Mouse (Mus musculus) retina, postnatal 7 days (tissue): ENCODE results near the gene Gm20388.
"Not testable (repeated sequence)": the region's sequence is repeated elsewhere in the genome, so short reads cannot be mapped to it uniquely, and the experiment has no call there.

ENCODE experiments used
- DNase-seq: peaks from one replicate; pipeline ENCODE4 v3.0.0-alpha.2; 2012; ENCODE audit warnings: low read depth, low spot score

The Gm20388 gene

DNA sequence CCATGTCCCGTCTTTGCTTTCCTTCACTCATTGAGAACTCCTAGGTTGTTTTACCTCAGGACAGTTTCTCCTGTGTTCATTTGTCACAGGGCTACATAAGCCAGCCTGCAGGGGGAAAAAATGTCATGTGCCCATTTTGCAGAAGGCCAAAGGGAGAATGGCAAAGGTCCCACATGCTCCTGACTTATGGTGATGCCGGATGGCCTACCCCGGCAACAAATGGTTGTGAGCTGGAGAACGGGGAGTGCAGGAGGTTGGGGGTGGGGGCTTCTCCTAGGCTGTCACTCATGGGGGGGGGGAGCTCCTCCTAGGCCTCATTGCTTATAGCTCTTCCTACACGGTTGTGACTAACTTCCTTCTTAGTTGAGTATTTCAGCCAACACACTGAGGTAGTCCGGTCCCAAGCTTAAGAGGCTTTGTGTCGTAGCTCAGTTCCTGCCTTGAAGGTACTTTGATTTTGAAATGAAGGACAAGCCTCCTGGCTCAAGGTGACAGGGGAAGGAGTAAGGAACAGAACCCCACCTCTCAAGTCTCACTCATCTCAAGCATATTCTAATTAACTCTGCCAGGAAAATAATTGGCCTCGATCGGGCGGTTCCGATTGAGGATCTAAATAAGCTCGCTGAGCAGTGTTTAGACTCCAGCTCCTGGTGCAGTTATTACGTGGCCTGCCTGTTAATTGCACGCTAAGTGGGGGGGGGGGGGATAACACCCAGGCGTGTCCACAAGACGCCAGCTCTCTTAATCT lies 4233.4 kb downstream of the Gm20388 start:
- no peak for DNase-seq

DNA sequence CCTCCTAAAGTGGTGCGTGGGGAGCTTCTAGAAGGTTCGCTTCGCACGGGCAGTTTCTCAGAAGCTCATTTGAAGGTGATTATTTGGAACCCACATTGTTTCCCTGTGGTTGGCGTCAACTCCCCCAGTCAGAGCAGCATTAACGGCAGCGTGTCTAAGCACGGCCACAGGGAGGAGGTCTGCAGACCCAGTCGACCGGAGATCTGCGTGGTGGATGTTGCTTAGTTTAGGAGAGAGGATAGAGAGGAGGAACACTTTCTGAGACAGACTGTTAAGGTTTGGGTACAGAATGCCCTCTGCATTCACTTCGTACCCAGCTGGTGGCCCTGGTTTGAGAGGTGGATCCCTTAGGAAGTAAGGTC lies 4234.0 kb downstream of the Gm20388 start:
- DNase-seq = no peak

DNA sequence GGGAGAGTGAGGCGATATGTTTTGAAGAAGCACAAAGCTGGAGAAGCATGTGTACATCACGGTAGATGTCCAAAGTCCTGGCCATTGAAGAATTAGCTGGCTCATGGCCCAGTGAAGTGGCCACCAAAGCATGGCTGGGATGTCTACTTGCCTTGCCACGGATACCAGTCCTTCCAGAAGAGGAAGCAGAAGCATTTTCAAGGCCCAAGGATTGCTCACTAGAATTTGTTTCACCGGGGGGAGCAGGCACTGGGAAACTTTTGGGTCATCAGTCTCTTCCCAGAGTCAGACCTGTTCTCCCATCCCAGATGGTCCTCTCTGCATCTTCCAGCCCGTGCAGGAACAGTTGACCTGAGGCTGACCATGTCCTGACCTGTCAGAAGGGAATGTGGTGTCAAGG lies 4235.6 kb downstream of the Gm20388 start:
- DNase-seq = no peak

DNA sequence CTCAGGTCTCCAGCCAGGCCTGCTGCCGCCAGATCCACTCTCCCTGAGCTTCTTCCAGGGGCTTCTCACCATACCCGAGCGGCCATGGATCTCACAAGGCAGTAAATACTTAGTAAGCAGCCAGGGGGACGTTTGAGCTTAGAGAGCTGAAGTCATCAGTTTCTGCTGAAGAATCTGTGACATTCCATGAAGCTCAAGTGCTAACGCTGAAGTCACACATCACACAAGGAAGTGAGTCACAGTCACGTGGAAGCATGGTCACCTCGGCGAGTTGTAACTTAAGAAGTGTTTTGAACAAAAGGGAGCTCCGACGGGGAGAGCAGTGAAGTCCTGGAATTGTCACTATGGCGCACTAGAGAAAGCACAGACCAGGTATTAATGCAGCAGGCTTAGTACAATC lies 4239.4 kb downstream of the Gm20388 start:
- no peak for DNase-seq

DNA sequence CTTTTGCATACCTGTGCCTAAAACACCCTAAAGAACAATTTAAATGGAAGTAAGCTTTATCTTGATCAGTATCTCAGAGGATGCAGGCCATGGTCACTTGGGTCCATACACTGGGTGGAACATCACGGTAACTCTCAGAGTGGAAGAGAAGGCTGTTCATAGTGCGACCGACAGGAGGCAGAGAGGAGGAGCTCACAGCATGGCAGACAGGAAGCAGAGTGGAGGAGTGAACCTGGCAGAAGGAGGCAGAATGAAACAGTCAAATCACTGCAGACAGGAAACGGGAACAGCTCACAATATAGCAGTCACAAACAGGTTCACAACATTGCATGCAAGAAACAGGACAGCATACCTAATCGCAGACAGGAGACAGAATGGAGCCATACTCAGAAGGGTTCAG lies 4239.9 kb downstream of the Gm20388 start:
- no peak for DNase-seq

DNA sequence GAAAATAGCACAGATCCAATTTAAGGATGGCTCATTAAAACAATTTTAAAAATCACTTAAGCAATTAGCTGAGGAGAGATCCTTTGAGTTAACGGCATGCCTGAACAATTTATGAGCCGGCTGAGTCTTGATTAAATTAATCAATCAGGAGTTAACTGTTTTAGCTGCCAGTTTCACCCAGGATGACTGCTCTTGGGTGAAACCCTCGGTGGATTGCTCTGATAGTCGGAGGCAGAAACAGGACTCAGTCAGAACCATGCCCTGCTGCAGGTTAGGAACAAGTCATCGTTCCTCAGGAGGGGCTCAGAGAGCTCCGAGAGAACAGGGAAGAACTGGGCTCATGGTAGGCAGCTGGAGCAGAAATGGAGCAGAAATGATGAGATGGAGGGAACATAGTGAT lies 4241.2 kb downstream of the Gm20388 start:
- DNase-seq = no peak

DNA sequence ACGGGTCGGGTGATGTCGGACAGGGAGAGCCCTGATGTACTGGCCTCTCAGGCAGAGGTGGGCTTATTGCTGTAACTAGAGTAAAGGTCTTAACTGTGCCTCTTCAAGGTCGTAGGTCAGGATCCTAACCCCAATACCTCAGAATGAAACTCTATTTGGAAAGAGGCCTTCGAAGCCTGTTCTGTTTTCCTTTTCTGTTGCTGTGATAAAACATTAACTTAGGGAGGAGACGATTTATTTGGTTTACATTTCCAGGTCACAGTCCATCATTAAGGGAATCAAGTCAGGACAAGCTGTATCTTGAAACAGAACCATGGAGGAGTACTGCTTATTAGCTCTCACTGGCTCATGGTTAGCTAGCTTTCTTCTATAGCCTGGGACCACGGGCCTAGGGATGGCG lies 4242.1 kb downstream of the Gm20388 start:
- DNase-seq = no peak

DNA sequence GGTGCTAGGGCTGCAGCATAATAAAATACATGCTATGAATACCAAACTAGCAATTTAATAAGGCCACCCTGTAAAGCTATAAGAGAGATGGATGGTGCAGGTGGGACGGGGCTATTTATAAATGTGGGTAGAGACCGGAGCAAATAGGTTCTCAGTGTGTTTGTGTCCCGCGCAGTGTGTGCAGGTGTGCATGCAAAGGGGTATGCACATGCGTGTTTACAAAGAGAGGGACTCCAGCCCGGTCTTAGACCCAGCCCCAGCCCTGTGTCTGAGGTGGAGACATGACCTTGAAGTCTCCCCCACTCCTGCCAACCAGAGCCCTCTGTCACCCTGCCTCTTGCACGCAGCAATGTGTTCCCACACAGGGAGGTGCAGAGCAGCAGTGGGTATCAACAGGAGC lies 4245.7 kb downstream of the Gm20388 start:
- DNase-seq = no peak

DNA sequence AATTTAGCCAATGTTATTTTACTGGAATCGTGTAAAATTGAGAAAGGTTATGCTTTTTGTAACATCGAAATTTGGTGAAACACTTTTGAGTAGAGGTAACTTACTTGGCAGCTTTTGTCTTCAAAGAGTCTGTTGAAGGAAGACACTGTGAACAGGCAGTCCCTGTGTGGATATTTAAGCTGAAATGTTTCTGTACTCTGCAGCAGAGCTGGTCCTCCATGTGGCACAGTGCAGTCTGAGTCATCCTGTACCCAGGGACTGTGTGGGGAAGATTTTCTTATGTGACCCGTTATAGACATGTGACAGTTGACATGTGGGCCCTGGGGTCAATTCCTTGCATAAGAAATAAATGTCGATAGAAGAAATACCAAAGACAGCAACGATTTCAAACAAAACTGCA lies 4251.0 kb downstream of the Gm20388 start:
- no peak for DNase-seq

DNA sequence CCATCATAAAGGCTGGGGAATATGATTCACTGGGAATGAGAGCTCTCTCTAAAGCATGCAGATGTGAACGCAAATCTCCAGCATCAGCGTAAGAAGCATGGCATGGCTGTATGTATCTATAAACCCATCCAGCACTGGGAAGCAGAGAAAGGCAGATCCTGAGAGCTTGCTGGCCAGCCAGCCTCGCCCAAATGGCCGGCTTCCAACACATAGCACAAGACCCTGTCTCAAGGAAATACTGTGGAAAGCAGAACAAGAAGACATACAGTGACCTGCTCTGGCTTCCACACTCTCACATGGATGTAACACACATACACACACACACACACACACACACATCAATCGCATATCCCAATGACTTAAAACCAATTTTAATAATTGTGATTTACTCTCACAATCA lies 4252.6 kb downstream of the Gm20388 start:
- DNase-seq = no peak

DNA sequence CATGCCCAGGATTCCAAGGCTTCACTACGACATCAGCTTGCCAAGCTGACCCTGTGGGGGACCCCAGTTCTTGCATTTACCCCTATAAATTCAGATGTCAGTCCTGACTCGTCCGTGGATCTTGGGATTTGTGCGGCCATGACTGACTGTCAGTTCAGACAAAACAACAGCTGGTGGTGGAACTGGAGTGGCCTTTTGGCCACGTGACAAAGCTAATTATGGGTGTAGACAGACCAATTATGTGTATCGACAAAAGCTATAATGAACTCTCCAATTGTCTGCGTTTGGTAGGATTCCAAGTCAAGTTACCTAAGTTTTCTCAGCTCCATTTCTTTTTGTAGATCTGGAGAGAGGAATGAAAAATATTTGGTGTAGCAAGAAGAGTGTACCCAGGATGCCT lies 4259.1 kb downstream of the Gm20388 start:
- DNase-seq = no peak

DNA sequence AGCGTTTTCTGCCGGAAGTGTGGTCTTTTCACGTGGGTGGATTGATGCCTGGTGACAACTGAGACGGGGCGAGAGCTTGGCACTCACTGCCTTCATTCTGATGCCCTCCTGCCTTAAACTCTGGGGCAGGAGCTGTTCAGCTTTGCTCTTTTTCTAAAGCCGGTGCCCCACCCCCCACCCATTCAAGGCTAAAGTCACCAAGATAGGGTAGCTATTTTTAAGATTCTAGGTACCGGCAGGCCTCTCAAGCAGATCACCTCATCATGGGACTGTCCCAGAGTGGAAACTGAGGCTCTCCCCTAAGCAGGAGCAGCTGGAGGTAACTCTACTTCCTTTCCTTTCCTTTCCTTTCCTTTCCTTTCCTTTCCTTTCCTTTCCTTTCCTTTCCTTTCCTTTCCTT lies 4260.0 kb downstream of the Gm20388 start:
- no peak for DNase-seq

DNA sequence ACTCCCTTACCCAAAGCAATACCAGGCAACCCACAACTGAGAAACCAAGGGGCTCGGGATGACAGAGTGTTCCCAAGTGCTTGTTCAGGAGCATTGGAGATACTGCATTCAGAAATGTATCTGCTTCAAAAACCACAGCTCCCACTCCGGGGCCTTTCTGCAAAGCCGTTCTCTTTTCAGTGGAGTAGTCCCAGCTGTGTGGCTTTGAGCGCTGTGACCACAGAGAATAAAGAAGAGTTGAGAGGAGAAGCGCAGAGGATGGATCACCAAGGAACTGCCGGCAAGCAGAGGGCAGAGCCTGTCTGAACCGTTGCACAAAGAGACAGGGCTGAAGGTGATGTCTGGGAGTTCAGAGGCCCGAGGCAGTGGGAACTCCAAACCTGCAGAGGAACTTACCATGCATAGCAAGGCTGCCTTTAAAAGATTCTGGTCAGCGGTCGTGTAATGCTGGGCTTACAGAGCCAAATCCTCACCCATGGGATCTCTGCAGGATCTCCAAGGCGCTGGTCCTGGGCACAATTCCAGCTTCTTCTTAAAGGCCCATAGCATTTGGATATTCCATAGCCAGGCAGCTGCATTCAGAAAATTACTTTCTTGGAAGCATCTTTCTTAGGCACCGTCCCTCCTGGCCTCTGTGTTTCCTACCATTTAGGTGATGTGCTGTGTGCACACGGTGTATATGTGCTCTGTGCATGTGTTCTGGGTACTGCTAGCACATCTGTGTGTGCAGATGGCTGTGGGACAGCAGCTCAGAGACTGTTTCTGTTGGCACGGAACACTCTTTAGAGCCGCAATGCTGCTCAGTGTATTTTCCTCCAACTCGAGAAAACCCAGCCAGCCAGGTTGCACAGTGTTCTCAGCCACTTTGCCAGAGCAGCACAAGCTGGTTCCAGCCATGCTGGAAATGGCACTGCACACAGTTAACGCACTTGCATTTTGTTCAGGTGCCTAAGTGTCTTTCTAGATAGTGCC lies 4261.2 kb downstream of the Gm20388 start:
- DNase-seq = peak; percentile 33

DNA sequence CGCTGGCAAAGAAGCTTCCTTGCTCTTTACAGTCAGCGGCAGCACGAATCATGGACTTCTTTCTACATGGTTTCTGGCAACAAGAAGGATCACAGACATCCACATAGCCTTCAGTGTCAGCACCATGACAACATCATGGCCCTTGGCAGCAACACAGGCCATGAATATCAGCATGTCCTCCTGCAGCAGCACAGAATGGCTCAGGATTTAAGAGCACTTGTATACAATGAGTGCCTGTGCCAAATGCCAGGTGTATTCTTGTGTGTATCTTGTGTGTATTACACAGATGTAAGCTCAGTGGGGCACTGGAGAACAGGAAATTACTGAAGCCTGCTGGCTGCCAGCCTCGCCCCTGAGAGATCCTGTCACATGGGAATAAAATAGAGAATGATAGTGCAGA lies 4263.0 kb downstream of the Gm20388 start:
- no peak for DNase-seq

DNA sequence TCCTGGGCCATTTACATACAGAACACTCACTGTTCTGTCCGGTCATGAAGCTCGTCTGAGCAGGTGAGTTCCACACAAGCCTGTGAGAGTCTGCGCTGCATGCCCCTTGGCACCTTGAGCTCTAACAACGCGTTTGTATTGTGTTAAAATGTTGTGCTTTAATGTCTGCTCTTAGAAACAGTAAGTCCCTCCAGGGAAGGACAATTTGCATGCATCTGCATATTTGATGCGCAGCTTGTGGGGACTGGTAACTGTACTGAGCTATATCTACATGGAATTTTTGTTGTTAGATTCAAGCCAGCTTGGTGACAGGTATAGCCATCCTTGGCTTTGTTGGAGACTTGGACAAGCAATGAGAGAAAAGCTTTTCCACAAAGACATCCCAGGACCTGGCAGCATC lies 4265.5 kb downstream of the Gm20388 start:
- DNase-seq = no peak

DNA sequence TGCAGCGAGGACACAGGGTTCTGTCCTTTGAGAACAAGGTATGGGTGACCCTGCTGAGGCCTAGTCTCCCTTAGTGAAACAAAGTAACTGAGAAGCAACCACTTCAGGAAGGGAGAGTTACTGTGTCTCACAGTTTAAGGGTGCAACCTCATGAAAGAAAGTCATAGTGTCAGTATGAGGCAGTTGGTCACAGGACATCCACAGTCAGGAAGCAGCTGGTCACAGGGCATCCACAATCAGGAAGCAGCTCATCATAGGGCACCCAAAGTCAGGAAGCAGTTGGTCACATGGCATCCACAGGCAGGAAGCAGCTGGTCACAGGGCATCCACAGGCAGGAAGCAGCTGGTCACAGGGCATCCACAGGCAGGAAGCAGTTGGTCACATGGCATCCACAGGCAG lies 4266.5 kb downstream of the Gm20388 start:
- DNase-seq = not testable (repeated sequence)

DNA sequence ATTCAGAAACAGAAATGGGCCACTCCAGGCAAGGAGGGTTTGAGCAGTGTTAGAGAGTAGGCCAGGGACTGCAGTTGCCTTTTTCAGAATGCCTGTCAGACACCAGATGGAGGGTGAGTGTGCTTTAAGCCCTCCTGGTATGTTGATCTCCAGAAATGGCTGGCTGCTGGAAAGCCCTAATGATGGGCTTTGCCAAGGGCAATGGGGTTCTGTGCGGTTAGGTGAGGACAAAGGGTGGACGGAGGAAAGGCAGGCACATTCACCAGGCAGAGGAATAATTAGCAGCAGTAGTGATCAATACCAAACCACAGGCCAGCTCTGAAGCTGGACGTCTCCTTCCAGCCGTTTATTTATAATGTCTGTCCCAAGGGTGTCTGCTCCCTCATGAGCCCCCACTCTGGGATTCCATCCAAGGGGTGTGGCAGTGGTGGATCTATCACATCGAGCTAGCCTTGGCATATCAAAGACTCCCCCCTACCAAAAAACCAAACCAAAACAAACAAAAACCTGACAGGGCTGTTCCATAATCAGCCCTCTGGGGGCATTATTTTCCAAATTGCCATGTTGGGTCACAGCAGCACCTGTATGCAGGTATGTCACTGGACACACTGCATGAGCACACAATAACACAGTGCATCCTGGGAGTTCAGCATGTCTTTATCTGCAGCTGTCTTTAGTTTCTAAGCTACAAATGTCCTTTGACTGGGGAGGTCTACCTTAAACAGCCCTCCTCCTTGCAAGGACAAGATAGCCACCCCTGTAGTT lies 4270.2 kb downstream of the Gm20388 start:
- DNase-seq = no peak

DNA sequence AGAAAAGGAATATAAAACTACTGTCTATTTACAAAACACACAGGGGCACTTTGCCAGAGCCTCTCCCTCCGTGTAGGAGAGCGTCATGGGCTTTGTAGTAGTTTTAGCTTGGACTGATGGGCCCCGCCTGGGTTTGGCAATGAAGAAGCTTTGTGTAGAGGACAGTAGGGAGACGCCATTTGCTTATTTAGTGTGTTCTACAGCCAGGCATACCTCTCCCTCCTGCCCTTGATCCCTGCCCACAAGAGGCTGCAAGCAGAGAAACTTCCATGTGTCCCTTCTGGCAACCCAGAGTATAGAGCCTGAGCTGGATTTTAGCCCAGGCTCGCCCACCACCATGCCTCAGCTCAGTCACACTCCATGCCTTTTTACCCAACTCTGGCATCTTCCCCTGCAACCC lies 4271.1 kb downstream of the Gm20388 start:
- DNase-seq = no peak

DNA sequence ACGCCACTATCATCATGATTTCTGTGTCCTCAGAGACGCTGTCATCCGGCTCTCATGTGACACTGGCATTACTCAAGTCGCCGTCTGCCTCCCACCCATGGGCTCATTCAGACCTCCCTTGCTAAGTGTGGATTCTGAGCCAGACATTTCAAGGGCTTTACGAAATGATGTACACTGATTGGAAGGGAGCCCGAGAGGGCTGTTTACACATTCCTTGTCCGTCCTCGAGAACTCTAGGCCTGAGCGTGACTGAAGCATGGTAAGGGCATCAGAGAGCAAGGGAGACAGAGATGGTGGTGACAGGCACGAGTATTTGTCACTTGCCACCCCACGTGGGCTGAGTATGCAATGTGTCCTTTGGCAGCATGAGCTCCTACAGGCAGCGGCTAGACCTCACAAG lies 4271.6 kb downstream of the Gm20388 start:
- no peak for DNase-seq

DNA sequence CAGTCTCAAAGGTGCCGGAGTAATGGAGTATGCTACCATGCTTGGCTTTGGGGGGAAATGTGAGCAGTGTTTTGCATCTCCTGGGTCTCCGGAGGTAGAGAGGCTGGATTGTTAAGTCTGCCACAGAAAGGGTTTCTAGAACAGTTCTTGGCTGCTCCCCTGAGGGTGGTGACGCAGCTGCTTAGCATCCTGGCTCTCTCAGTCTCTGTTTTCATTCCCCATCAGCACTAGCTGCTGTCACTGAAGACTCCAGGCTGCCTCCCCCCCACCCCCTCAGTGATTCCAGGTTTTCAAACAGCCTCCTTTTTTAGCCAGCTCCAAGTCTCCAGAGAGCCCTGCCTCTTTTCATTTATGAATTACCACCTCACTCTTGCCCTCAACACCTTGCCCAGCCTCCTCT lies 4273.4 kb downstream of the Gm20388 start:
- no peak for DNase-seq

DNA sequence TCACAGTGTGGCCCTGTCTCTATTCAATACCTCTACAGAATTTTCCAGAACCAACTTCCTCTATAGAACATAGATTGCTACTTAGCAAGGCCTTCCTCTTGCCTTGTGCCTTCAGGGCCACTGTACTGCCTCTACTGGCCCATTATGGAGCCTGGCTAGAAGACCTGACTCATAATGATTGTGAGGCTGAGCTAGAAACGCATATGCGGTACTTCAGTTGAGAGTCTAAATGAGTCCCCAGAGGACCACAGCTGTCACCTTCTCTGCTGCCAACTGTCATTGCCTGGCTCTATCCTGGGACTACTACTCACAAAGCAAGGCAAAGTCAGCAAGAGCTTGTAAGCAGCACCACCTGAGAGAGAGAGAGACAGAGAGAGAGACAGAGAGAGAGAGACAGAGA lies 4273.9 kb downstream of the Gm20388 start:
- DNase-seq = no peak

DNA sequence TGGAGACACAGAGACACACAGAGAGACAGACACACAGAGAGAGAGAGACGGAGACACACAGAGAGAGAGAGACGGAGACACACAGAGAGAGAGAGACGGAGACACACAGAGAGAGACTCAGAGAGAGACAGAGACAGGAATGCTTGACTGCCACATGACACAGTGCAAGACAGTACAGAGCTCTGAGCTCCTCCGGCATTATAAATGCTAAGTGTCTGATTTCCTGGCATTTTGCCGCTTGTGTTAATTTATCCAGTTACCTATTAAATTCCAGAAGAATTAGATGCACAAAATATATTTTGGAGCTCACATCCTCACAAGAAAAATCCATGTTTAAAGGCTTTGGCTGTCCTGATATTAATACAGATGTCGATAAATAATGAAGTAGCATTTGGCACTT lies 4274.4 kb downstream of the Gm20388 start:
- no peak for DNase-seq
